Mouse (Mus musculus) midbrain, postnatal 0 days (tissue): ENCODE measurements at regions not wholly inside any gene's neighbourhood (a gene's known extent, or its start where the extent isn't known, plus 50 kb on each side); places are given as distances from the start of the nearest gene placed in this dataset.

ENCODE experiments used
- ATAC-seq: fragments of 200-750 bp; cut with Nextera tagmentation; 2 replicates; pipeline ENCODE4 v1.8.0; 2017; ENCODE audit warnings: moderate number of reproducible peaks, mild to moderate bottlenecking, moderate TSS enrichment, moderate library complexity; ENCODE audit not compliant: low FRiP score
- DNase-seq: peaks from one replicate; pipeline ENCODE4 v3.0.0-alpha.2; 2015; ENCODE audit warnings: low spot score
- H3K27ac ChIP-seq: fragments of 300-500 bp; sonication (generic); 2 replicates; pipeline ENCODE4 v1.5.1; 2014; ENCODE audit warnings: low read depth, mild to moderate bottlenecking, low read length, mixed read lengths
- H3K27me3 ChIP-seq: fragments of 300-500 bp; sonication (generic); 2 replicates; pipeline ENCODE4 v1.6.1; 2014; ENCODE audit warnings: low read length, control low read depth, mixed read lengths; ENCODE audit not compliant: insufficient read depth
- H3K36me3 ChIP-seq: fragments of 300-500 bp; sonication (generic); 2 replicates; pipeline ENCODE4 v1.6.1; 2014; ENCODE audit warnings: low read length, control low read depth, mixed read lengths; ENCODE audit not compliant: insufficient read depth
- H3K4me1 ChIP-seq: fragments of 300-500 bp; sonication (generic); 2 replicates; pipeline ENCODE4 v1.6.1; 2014; ENCODE audit warnings: mild to moderate bottlenecking, control low read depth, antibody characterized with exemption, low read length, mixed read lengths; ENCODE audit not compliant: insufficient read depth
- H3K4me2 ChIP-seq: fragments of 300-500 bp; sonication (generic); 2 replicates; pipeline ENCODE4 v1.6.1; 2014; ENCODE audit warnings: low read depth, mild to moderate bottlenecking, low read length, mixed read lengths; ENCODE audit not compliant: poor library complexity, severe bottlenecking
- H3K4me3 ChIP-seq: fragments of 300-500 bp; sonication (generic); 2 replicates; pipeline ENCODE4 v1.5.1; 2014; ENCODE audit warnings: low read depth, mild to moderate bottlenecking, low read length, moderate library complexity
- H3K9ac ChIP-seq: fragments of 300-500 bp; sonication (generic); replicated peaks from 2 replicates; pipeline ENCODE4 v1.6.1; 2014; ENCODE audit warnings: mild to moderate bottlenecking, low read length, moderate library complexity, mixed read lengths; ENCODE audit not compliant: poor library complexity, severe bottlenecking
- H3K9me3 ChIP-seq: fragments of 300-500 bp; sonication (generic); 2 replicates; pipeline ENCODE4 v1.6.1; 2016; ENCODE audit warnings: low read length, control low read depth
- CTCF ChIP-seq: IDR thresholded peaks from 2 replicates; pipeline ENCODE4 v1.5.1; 2016; ENCODE audit warnings: antibody characterized with exemption, mild to moderate bottlenecking
- whole genome bisulfite sequencing: fragments of 180-500 bp; shearing (Covaris S2); extraction: QIAGEN DNeasy Blood & Tissue Kit; methylation state at CpG from one replicate; pipeline ENCODE4 v1.1.7; 2014; 5-methylcytosine and 5-hydroxymethylcytosine counted together

- H3K4me1 ChIP-seq: no peaks in the 10 kb centered on the region
Observed at GRCm38 (mm10) chrX:106985684-106986083, 65.3 kb downstream of the Lpar4 start.

GRCm38 (mm10) chrX:106986794-106987193 is 66.4 kb downstream of the Lpar4 start:
- TF ChIP-seq CTCF: no peak
- Histone ChIP-seq H3K4me3 (no peak overlapping the region), H3K27me3 (no peaks in the 10 kb centered on the region), H3K4me1 (no peaks in the 10 kb centered on the region), H3K27ac (no peak overlapping the region), H3K9me3 (no peaks in the 10 kb centered on the region), H3K9ac (no peak overlapping the region), H3K4me2 (no peak overlapping the region), H3K36me3 (no peaks in the 10 kb centered on the region)
- ATAC-seq: no peak
- 53% methylated on average over 3 of the region's 3 CpGs for WGBS
- DNase-seq: no peak

More at GRCm38 (mm10) chrX:106985684-106986083, 65.3 kb downstream of the Lpar4 start:
- H3K36me3 ChIP-seq: no peaks in the 10 kb centered on the region
- H3K27ac ChIP-seq: no peak overlapping the region
- H3K4me2 ChIP-seq: no peak overlapping the region
- ATAC-seq: no peak
- WGBS: 69% methylated on average over 1 of the region's 1 CpGs
- H3K9ac ChIP-seq: no peak overlapping the region
- no peak overlapping the region for H3K4me3 ChIP-seq
- TF ChIP-seq CTCF: no peak
- DNase-seq: no peak
- no peaks in the 10 kb centered on the region for H3K9me3 ChIP-seq
- no peaks in the 10 kb centered on the region for H3K27me3 ChIP-seq

GRCm38 (mm10) chrX:106987779-106988178 is 67.4 kb downstream of the Lpar4 start:
- Histone ChIP-seq H3K9me3 (no peaks in the 10 kb centered on the region), H3K4me2 (no peak overlapping the region), H3K36me3 (no peaks in the 10 kb centered on the region), H3K27ac (no peak overlapping the region), H3K4me1 (no peaks in the 10 kb centered on the region), H3K27me3 (no peaks in the 10 kb centered on the region), H3K4me3 (no peak overlapping the region), H3K9ac (no peak overlapping the region)
- WGBS: 36% methylated on average over 4 of the region's 4 CpGs
- ATAC-seq: no peak
- DNase-seq: no peak
- no peak for TF ChIP-seq CTCF

DNA sequence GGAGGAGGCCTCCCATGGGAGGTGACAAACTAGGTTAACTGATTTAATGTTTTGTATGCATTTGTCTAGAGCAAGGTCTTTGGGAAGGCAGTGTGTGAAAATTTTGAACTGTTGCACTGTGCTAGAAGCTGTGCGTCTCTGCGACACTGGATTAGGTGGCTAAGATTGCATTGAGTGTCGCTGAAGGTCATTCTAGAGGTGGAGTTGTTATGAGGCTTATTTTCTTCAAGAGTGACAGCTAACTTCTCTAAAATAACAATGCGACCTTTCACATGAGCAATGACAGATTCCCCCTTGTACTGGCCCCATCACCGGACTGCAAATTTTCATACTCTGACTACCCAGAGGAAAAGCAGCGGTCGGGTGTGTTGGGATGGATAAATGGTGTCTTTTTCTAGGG is 83.8 kb upstream of the P2ry10 start:
- no peak for DNase-seq
- no peak overlapping the region for H3K27ac ChIP-seq

DNA sequence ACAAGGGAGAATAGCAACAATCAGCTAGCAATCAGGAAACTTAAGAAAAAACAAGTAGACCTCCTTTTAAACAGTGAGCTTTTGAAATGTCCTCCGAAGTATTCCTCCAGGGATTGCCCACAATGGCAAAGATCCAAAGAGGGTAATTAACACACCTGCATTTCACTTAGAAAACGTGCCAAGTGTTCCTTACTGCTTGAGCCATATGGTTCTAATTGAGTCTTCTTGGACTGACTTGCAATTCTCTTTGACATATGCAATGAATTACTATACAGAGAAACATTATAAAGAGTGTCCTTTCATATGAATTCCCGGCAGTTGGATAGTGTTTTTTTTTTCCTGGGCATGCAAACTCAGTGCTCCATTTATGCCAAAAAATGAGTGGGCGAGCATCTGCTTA is 79.3 kb upstream of the P2ry10 start:
- Histone ChIP-seq H3K9ac (no peak overlapping the region), H3K9me3 (no peaks in the 10 kb centered on the region), H3K4me1 (no peaks in the 10 kb centered on the region), H3K4me3 (no peak overlapping the region), H3K36me3 (no peaks in the 10 kb centered on the region), H3K27me3 (no peaks in the 10 kb centered on the region), H3K27ac (no peak overlapping the region), H3K4me2 (no peak overlapping the region)
- DNase-seq: peak; percentile 15
- TF ChIP-seq CTCF: no peak
- no peak for ATAC-seq
- WGBS: 62% methylated on average over 4 of the region's 4 CpGs

More for the DNA sequence above, 83.8 kb upstream of the P2ry10 start:
- H3K27me3 ChIP-seq: no peaks in the 10 kb centered on the region
- no peak overlapping the region for H3K9ac ChIP-seq
- H3K4me3 ChIP-seq: no peak overlapping the region
- no peak overlapping the region for H3K4me2 ChIP-seq
- no peak for TF ChIP-seq CTCF
- no peaks in the 10 kb centered on the region for H3K4me1 ChIP-seq
- WGBS: 52% methylated on average over 7 of the region's 7 CpGs
- no peak for ATAC-seq
- H3K9me3 ChIP-seq: no peaks in the 10 kb centered on the region
- no peaks in the 10 kb centered on the region for H3K36me3 ChIP-seq

- Histone ChIP-seq H3K27ac (no peak overlapping the region), H3K36me3 (no peaks in the 10 kb centered on the region), H3K9me3 (no peaks in the 10 kb centered on the region), H3K9ac (no peak overlapping the region), H3K4me3 (no peak overlapping the region), H3K4me1 (no peaks in the 10 kb centered on the region), H3K27me3 (no peaks in the 10 kb centered on the region), H3K4me2 (no peak overlapping the region)
- TF ChIP-seq CTCF: no peak
- DNase-seq (no peak), ATAC-seq (no peak)
- 81% methylated on average over 3 of the region's 3 CpGs for WGBS
Observed at GRCm38 (mm10) chrX:107012615-107013014, 75.7 kb upstream of the P2ry10 start.

DNA sequence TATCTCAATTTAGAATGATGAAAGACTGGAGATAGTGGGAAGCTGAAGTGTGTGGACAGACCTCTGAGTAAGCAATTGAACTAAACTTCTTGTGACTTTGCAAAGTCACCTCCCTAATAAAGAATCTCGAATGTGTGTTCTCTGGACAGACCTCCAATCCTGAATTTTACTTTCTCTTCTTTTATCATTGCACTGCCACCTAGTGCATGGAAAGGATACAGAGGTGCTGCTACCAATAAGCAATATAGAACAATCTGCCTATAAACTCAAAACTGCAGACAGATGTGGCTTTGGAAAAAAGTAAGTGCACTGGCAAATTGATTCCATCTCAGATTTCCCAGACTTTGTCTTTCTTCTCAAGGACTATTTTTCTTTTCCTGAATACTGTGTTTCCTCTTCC is 73.0 kb upstream of the P2ry10 start:
- Histone ChIP-seq H3K9ac (no peak overlapping the region), H3K36me3 (no peaks in the 10 kb centered on the region), H3K4me3 (no peak overlapping the region), H3K27me3 (no peaks in the 10 kb centered on the region), H3K4me1 (no peaks in the 10 kb centered on the region), H3K4me2 (no peak overlapping the region), H3K27ac (no peak overlapping the region), H3K9me3 (no peaks in the 10 kb centered on the region)
- 14% methylated on average over 1 of the region's 1 CpGs for WGBS
- peak; percentile 67 for TF ChIP-seq CTCF
- ATAC-seq (no peak), DNase-seq (no peak)
